Mouse (Mus musculus) heart, postnatal 25 days (tissue): ENCODE measurements at regions not wholly inside any gene's neighbourhood (a gene's known extent, or its start where the extent isn't known, plus 50 kb on each side); places are given as distances from the start of the nearest gene placed in this dataset.
"Not testable (repeated sequence)": the region's sequence is repeated elsewhere in the genome, so short reads cannot be mapped to it uniquely, and the experiment has no call there.

Experiments used
- DNase-seq: peaks from one replicate; pipeline ENCODE4 v3.0.0; 2022; ENCODE audit warnings: low spot score
- intact Hi-C: fragments of 180-260 bp; cut with DNase I; formaldehyde crosslinking; loops from one replicate; pipeline ENCODE4 v1.15.1; 2025

GRCm38 (mm10) chr13:5511784-5512183 lies 349.5 kb upstream of the Klf6 start:
- intact Hi-C loops: no loop called here
- DNase-seq: no peak

- DNase-seq: no peak
- intact Hi-C loops: no loop called here
These were observed 345.7 kb upstream of the Klf6 start for GRCm38 (mm10) chr13:5515552-5515951.

- intact Hi-C loops: no loop called here
- DNase-seq: no peak
These were observed 345.2 kb upstream of the Klf6 start for GRCm38 (mm10) chr13:5516088-5516487.

- no peak for DNase-seq
- intact Hi-C loops: no loop called here
These were observed 342.1 kb upstream of the Klf6 start for GRCm38 (mm10) chr13:5519181-5519580.

- intact Hi-C loops: no loop called here
- no peak for DNase-seq
These were observed 341.7 kb upstream of the Klf6 start for GRCm38 (mm10) chr13:5519600-5519999.

GRCm38 (mm10) chr13:5527400-5527799 lies 333.9 kb upstream of the Klf6 start:
- intact Hi-C loops: no loop called here
- DNase-seq: no peak

GRCm38 (mm10) chr13:5540321-5540720 lies 321.0 kb upstream of the Klf6 start:
- intact Hi-C loops: loop anchor here (5.0 kb wide), 1 partner anchor 47 kb away; no protein-coding TSS in a partner anchor
- DNase-seq: no peak

GRCm38 (mm10) chr13:5545521-5545920 lies 315.8 kb upstream of the Klf6 start:
- intact Hi-C loops: no loop called here

GRCm38 (mm10) chr13:5546011-5546410 lies 315.3 kb upstream of the Klf6 start:
- intact Hi-C loops: no loop called here
- DNase-seq: no peak

More at GRCm38 (mm10) chr13:5545521-5545920, 315.8 kb upstream of the Klf6 start:
- DNase-seq: no peak

- no peak for DNase-seq
- intact Hi-C loops: no loop called here
These were observed 314.3 kb upstream of the Klf6 start for GRCm38 (mm10) chr13:5546937-5547336.

GRCm38 (mm10) chr13:5548768-5549167 lies 312.5 kb upstream of the Klf6 start:
- intact Hi-C loops: no loop called here
- DNase-seq: no peak

- DNase-seq: no peak
- intact Hi-C loops: no loop called here
These were observed 312.1 kb upstream of the Klf6 start for GRCm38 (mm10) chr13:5549175-5549574.

- no peak for DNase-seq
- intact Hi-C loops: no loop called here
These were observed 311.5 kb upstream of the Klf6 start for GRCm38 (mm10) chr13:5549747-5550146.

GRCm38 (mm10) chr13:5550354-5550753 lies 310.9 kb upstream of the Klf6 start:
- DNase-seq: no peak
- intact Hi-C loops: no loop called here

- intact Hi-C loops: no loop called here
- DNase-seq: no peak
These were observed 310.2 kb upstream of the Klf6 start for GRCm38 (mm10) chr13:5551131-5551530.

- no peak for DNase-seq
These were observed 307.8 kb upstream of the Klf6 start for GRCm38 (mm10) chr13:5553461-5553860.

GRCm38 (mm10) chr13:5558095-5558494 lies 303.2 kb upstream of the Klf6 start:
- no peak for DNase-seq
- intact Hi-C loops: no loop called here

More at GRCm38 (mm10) chr13:5553461-5553860, 307.8 kb upstream of the Klf6 start:
- intact Hi-C loops: no loop called here

GRCm38 (mm10) chr13:5566479-5566878 lies 294.8 kb upstream of the Klf6 start:
- intact Hi-C loops: no loop called here
- no peak for DNase-seq

- DNase-seq: no peak
- intact Hi-C loops: no loop called here
These were observed 294.4 kb upstream of the Klf6 start for GRCm38 (mm10) chr13:5566896-5567295.

- DNase-seq: no peak
- intact Hi-C loops: no loop called here
These were observed 291.7 kb upstream of the Klf6 start for GRCm38 (mm10) chr13:5569579-5569978.

- intact Hi-C loops: no loop called here
- no peak for DNase-seq
These were observed 290.9 kb upstream of the Klf6 start for GRCm38 (mm10) chr13:5570386-5570785.

- no peak for DNase-seq
- intact Hi-C loops: no loop called here
These were observed 284.7 kb upstream of the Klf6 start for GRCm38 (mm10) chr13:5576568-5576967.

GRCm38 (mm10) chr13:5583681-5584080 lies 277.6 kb upstream of the Klf6 start:
- intact Hi-C loops, DNase-seq: not testable (repeated sequence)
